Mouse (Mus musculus) forebrain, embryonic 13.5 days (tissue): ENCODE data around the gene Eme1. TPM values are rescaled to one million over a fixed set of nuclear protein-coding genes. Genes with fewer than 3 reads are reported as not detected.
A peak's percentile ranks its signal among the peaks of the same experiment; 100 is the strongest.

ENCODE experiments used
- ATAC-seq: fragments of 200-750 bp; cut with Nextera tagmentation; 2 replicates; pipeline ENCODE4 v1.8.0; 2017
- H3K27ac ChIP-seq: fragments of 300-500 bp; sonication (generic); 2 replicates; pipeline ENCODE4 v1.5.1; 2015; ENCODE audit warnings: inconsistent platforms, mild to moderate bottlenecking, moderate library complexity
- H3K27me3 ChIP-seq: fragments of 300-500 bp; sonication (generic); 2 replicates; pipeline ENCODE4 v1.6.1; 2015; ENCODE audit warnings: mild to moderate bottlenecking, inconsistent platforms
- H3K36me3 ChIP-seq: fragments of 300-500 bp; sonication (generic); 2 replicates; pipeline ENCODE4 v1.6.1; 2015; ENCODE audit warnings: mild to moderate bottlenecking, inconsistent platforms; ENCODE audit not compliant: poor library complexity, severe bottlenecking
- H3K4me1 ChIP-seq: fragments of 300-500 bp; sonication (generic); 2 replicates; pipeline ENCODE4 v1.6.1; 2015; ENCODE audit warnings: inconsistent platforms
- H3K4me2 ChIP-seq: fragments of 300-500 bp; sonication (generic); 2 replicates; pipeline ENCODE4 v1.6.1; 2015; ENCODE audit warnings: inconsistent platforms, mild to moderate bottlenecking, moderate library complexity
- H3K4me3 ChIP-seq: fragments of 300-500 bp; sonication (generic); 2 replicates; pipeline ENCODE4 v1.5.1; 2015; ENCODE audit warnings: mild to moderate bottlenecking, inconsistent platforms
- H3K9ac ChIP-seq: fragments of 300-500 bp; sonication (generic); 2 replicates; pipeline ENCODE4 v1.6.1; 2015; ENCODE audit warnings: mild to moderate bottlenecking, inconsistent platforms
- H3K9me3 ChIP-seq: fragments of 300-500 bp; sonication (generic); replicated peaks from 2 replicates; pipeline ENCODE4 v1.6.1; 2016; ENCODE audit warnings: inconsistent platforms
- WGBS: fragments of 180-500 bp; shearing (Covaris S2); methylation state at CpG from one replicate; pipeline ENCODE4 v1.1.7; 2015; 5-methylcytosine and 5-hydroxymethylcytosine counted together
- polyA plus RNA-seq: library from polyadenylated mRNA; unstranded; fragments of >200 nt; fragmentation: Nextera tagmentation; extraction: Ambion mirVana; gene quantifications from 2 replicates; pipeline ENCODE4 v1.2.1, GENCODE M21; 2015

The Eme1 gene
- polyA plus RNA-seq, 1 experiment from 2014 or later = 26.6 TPM

DNA sequence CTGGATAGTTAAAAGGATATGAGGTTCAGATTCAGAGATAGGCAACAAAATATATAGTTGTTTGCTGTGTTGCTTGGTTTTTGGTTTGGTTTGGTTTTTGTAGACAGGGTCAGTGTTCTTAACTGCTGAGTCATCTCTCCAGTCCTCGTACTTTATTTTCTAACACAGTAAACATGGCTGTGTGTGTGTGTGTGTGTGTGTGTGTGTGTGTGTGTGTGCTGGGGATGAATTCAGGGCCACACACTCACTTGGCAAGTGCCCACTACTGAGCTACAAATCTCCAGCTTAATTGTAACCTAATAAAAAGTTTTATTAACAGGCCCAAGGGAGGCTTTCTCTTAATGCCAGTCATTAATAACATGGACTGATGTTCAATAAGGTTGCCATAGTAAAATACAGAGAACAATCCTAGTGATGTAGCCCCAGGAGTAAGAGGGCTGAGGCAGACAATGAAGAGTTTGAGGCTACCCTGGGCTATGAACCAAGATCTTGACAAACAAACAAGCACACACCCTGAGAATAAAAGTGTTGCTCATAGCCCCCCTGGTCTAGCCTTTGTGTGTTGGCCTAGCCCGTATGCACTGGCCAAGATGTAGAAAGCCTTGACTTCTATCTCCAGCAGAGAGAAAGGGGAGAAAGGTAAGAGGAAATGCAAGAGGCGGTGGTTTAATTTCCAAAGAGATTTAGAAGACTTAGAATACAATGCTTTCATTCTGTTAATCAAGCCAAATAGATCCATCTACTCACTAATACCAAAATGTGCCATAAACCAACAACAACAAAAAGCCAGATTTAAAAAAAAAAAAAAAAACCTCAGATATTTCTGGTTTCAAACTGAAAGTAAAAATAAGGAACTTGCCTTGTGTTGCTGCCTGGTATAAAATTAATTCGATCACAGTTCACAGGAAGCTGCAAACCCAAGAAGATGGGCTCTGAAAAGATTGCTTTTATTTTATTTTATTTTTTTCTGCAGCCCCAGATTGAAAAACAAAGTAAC, 42.7 kb downstream of the Eme1 start:
- Histone ChIP-seq H3K36me3 (no peaks in the 10 kb centered on the region), H3K9me3 (no peaks in the 10 kb centered on the region), H3K27ac (no peak overlapping the region), H3K9ac (no peak overlapping the region), H3K4me3 (no peak overlapping the region), H3K4me1 (no peaks in the 10 kb centered on the region), H3K27me3 (peaks cover 4% of the 10 kb centered on the region; the same call in 1 of the 2 replicates), H3K4me2 (no peak overlapping the region)
- no peak for ATAC-seq
- 69% methylated on average over 4 of the region's 4 CpGs for WGBS

- Histone ChIP-seq H3K4me3 (no peak overlapping the region), H3K36me3 (no peaks in the 10 kb centered on the region), H3K4me1 (peaks cover 12% of the 10 kb centered on the region), H3K9me3 (no peaks in the 10 kb centered on the region), H3K9ac (no peak overlapping the region), H3K4me2 (peak overlapping the region; percentile 80), H3K27me3 (0 out of 2 replicates have a peak, but pooled peaks cover 3% of the 10 kb centered on the region), H3K27ac (no peak overlapping the region; the same call in 1 of the 2 replicates)
- no peak for ATAC-seq
- 65% methylated on average over 11 of the region's 11 CpGs for WGBS
Measured at GRCm38 (mm10) chr11:94602356-94602955, 51.3 kb downstream of the Eme1 start.

GRCm38 (mm10) chr11:94601321-94602281, 52.2 kb downstream of the Eme1 start, which contains the start of gene Acsf2:
Gene Acsf2 (minus strand): TSS chr11:94601871.
- H3K4me1 ChIP-seq = peaks cover 12% of the 10 kb centered on the region
- H3K27ac ChIP-seq = no peak within 1 kb of the TSS; the same call in 1 of the 2 replicates
- 1% methylated on average over 51 of the region's 52 CpGs for WGBS
- H3K9me3 ChIP-seq = no peaks in the 10 kb centered on the region
- H3K9ac ChIP-seq = peak within 1 kb of the TSS; percentile 64
- ATAC-seq = peak; percentile 89
- 0 out of 2 replicates have a peak, but pooled peaks cover 3% of the 10 kb centered on the region for H3K27me3 ChIP-seq
- peak within 1 kb of the TSS; percentile 45 for H3K4me3 ChIP-seq
- peak within 1 kb of the TSS; percentile 80 for H3K4me2 ChIP-seq
- no peaks in the 10 kb centered on the region for H3K36me3 ChIP-seq

- H3K36me3 ChIP-seq = no peaks in the 10 kb centered on the region
Measured at GRCm38 (mm10) chr11:94600447-94600846, 53.3 kb downstream of the Eme1 start.

GRCm38 (mm10) chr11:94598437-94599120, 55.2 kb downstream of the Eme1 start:
- peaks cover 12% of the 10 kb centered on the region for H3K4me1 ChIP-seq
- no peaks in the 10 kb centered on the region for H3K9me3 ChIP-seq
- no peak for ATAC-seq
- no peak overlapping the region for H3K4me2 ChIP-seq
- H3K27ac ChIP-seq = no peak overlapping the region
- H3K4me3 ChIP-seq = no peak overlapping the region
- H3K36me3 ChIP-seq = no peaks in the 10 kb centered on the region
- H3K27me3 ChIP-seq = 0 out of 2 replicates have a peak, but pooled peaks cover 3% of the 10 kb centered on the region
- WGBS = 71% methylated on average over 6 of the region's 6 CpGs
- H3K9ac ChIP-seq = no peak overlapping the region

More at GRCm38 (mm10) chr11:94600447-94600846, 53.3 kb downstream of the Eme1 start:
- Histone ChIP-seq H3K9me3 (no peaks in the 10 kb centered on the region), H3K9ac (no peak overlapping the region), H3K4me1 (peaks cover 12% of the 10 kb centered on the region), H3K4me2 (peak overlapping the region; percentile 80; the same call in 1 of the 2 replicates), H3K27me3 (0 out of 2 replicates have a peak, but pooled peaks cover 3% of the 10 kb centered on the region), H3K27ac (no peak overlapping the region), H3K4me3 (peak overlapping the region; percentile 45; the same call in 1 of the 2 replicates)
- no peak for ATAC-seq
- WGBS = 91% methylated on average over 7 of the region's 7 CpGs

DNA sequence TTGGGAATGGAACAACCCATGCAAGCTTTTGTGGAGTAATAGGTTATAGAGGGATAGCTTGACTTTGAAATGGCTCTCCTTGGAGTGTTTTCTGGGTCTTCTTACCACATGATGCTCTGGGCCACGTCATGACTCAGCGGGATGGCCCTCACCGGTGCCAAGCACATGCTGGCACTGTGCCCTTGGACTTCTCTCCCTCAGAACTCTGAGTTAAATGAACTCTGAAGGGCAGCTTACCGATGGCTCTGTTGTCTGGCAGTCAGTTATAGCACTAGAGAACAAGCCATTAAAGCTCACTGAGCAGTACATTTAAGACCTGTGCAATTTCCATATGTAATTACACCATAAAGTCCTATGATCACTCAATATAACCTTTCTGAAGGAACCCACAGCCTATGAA, 56.4 kb downstream of the Eme1 start:
- WGBS = 89% methylated on average over 4 of the region's 4 CpGs

DNA sequence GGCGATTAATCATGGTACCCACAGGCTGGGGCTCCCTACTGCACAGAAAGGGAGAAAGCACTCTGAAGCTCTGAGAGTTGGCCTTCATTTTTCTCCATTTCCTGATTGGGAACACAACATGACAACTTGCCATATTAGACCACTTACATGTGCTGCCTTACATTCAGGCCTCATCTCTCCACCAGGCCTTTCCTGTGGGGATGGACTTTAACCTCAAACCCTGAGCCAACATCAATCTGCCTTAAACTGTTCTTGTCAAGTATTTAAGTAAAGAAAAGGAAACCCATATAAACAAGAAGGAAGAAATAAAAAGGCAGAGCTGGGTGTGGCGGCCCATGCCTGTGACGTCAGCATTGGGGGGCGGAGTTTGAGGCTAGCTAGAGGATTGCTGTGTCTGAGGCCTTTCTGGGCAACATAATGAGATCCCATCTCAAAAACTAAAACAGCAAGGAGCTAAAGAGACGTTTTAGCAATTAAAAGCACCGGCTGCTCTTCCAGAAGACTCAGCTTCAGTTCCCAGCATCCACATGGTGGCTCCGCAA, 57.4 kb downstream of the Eme1 start:
- ATAC-seq = no peak
- Histone ChIP-seq H3K9ac (no peak overlapping the region), H3K27ac (no peak overlapping the region), H3K36me3 (no peaks in the 10 kb centered on the region), H3K4me1 (peaks cover 4% of the 10 kb centered on the region; the same call in 1 of the 2 replicates), H3K27me3 (0 out of 2 replicates have a peak, but pooled peaks cover 3% of the 10 kb centered on the region), H3K9me3 (no peaks in the 10 kb centered on the region), H3K4me2 (no peak overlapping the region), H3K4me3 (no peak overlapping the region)
- WGBS = 71% methylated on average over 7 of the region's 7 CpGs

More for the DNA sequence above, 56.4 kb downstream of the Eme1 start:
- no peak overlapping the region for H3K4me3 ChIP-seq
- H3K36me3 ChIP-seq = no peaks in the 10 kb centered on the region
- no peak overlapping the region for H3K9ac ChIP-seq
- 0 out of 2 replicates have a peak, but pooled peaks cover 3% of the 10 kb centered on the region for H3K27me3 ChIP-seq
- H3K4me2 ChIP-seq = no peak overlapping the region
- no peak for ATAC-seq
- no peaks in the 10 kb centered on the region for H3K9me3 ChIP-seq
- peaks cover 12% of the 10 kb centered on the region for H3K4me1 ChIP-seq
- H3K27ac ChIP-seq = no peak overlapping the region

Other genes starting within 250 kb of the Eme1 start
- gene Cacna1g, start 179.8 kb downstream of the Eme1 start, polyA plus RNA-seq = 5.4 and 8.4 TPM in 2 replicates
- 0.18 TPM in 1 of 2 replicates, not detected in the other for gene Spata20, start 167.8 kb downstream of the Eme1 start, polyA plus RNA-seq
- 0.15 and 0.34 TPM in 2 replicates for gene Epn3, start 154.0 kb downstream of the Eme1 start, polyA plus RNA-seq
- gene Mycbpap, start 132.2 kb downstream of the Eme1 start, polyA plus RNA-seq = 2.2 and 2.5 TPM in 2 replicates
- 3.1 and 3.7 TPM in 2 replicates for gene Rsad1, start 104.7 kb downstream of the Eme1 start, polyA plus RNA-seq
- gene Chad, start 88.9 kb downstream of the Eme1 start, polyA plus RNA-seq = 0.14 and 0.19 TPM in 2 replicates
- 1.4 and 1.8 TPM in 2 replicates for gene Acsf2, start 52.1 kb downstream of the Eme1 start, polyA plus RNA-seq
- gene Lrrc59, start 24.2 kb downstream of the Eme1 start, polyA plus RNA-seq = 165 and 182 TPM in 2 replicates
- gene Mrpl27, start 197 bp downstream of the Eme1 start, polyA plus RNA-seq = 144 and 153 TPM in 2 replicates
- 8.2 and 8.7 TPM in 2 replicates for gene Xylt2, start 23.6 kb upstream of the Eme1 start, polyA plus RNA-seq
- gene Gm11541, start 50.5 kb upstream of the Eme1 start, polyA plus RNA-seq = not detected in 2 replicates
- gene Cdc34b, start 87.8 kb upstream of the Eme1 start, polyA plus RNA-seq = not detected in 2 replicates
- not detected in 2 replicates for gene Tmem92, start 128.7 kb upstream of the Eme1 start, polyA plus RNA-seq